Mouse (Mus musculus): ENCODE measurements around the gene Sncb.

Sncb gene

GRCm38 (mm10) chr13:54783235-54783634 is 16.8 kb upstream of the Sncb start:
- DNase-seq (ENCODE audit: low read depth) = no peak

- DNase-seq (ENCODE audit: low read depth) = no peak
Observed at GRCm38 (mm10) chr13:54781086-54781485, 14.7 kb upstream of the Sncb start.

- DNase-seq (ENCODE audit: low read depth) = no peak
Observed at GRCm38 (mm10) chr13:54780592-54780991, 14.2 kb upstream of the Sncb start.

GRCm38 (mm10) chr13:54767012-54767411 is 617 bp upstream of the Sncb start:
- no peak for DNase-seq (ENCODE audit: low read depth)

- no peak for DNase-seq (ENCODE audit: low read depth)
Observed at GRCm38 (mm10) chr13:54765281-54766191, 859 bp downstream of the Sncb start.

GRCm38 (mm10) chr13:54760906-54761305 is 5.5 kb downstream of the Sncb start:
- no peak for DNase-seq (ENCODE audit: low read depth)

GRCm38 (mm10) chr13:54760164-54760795 is 6.1 kb downstream of the Sncb start:
- no peak for DNase-seq (ENCODE audit: low read depth)

- DNase-seq (ENCODE audit: low read depth) = no peak
Observed at GRCm38 (mm10) chr13:54759496-54759895, 6.9 kb downstream of the Sncb start.

- no peak for DNase-seq (ENCODE audit: low read depth)
Observed at GRCm38 (mm10) chr13:54758756-54759470, 7.5 kb downstream of the Sncb start.

- peak; percentile 44 for DNase-seq (ENCODE audit: low read depth)
Observed at GRCm38 (mm10) chr13:54758045-54758755, 8.2 kb downstream of the Sncb start.

GRCm38 (mm10) chr13:54757093-54757830 is 9.1 kb downstream of the Sncb start:
- DNase-seq (ENCODE audit: low read depth) = no peak

GRCm38 (mm10) chr13:54756156-54756712 is 10.2 kb downstream of the Sncb start:
- DNase-seq (ENCODE audit: low read depth) = no peak

- DNase-seq (ENCODE audit: low read depth) = no peak
Observed at GRCm38 (mm10) chr13:54755201-54755830, 11.1 kb downstream of the Sncb start.

- DNase-seq (ENCODE audit: low read depth) = no peak
Observed at GRCm38 (mm10) chr13:54754169-54755080, 12.0 kb downstream of the Sncb start.

GRCm38 (mm10) chr13:54753733-54754132 is 12.7 kb downstream of the Sncb start:
- DNase-seq (ENCODE audit: low read depth) = no peak

GRCm38 (mm10) chr13:54752656-54753055 is 13.7 kb downstream of the Sncb start:
- DNase-seq (ENCODE audit: low read depth) = no peak

- peak; percentile 11 for DNase-seq (ENCODE audit: low read depth)
Observed at GRCm38 (mm10) chr13:54750699-54751098, 15.7 kb downstream of the Sncb start.

GRCm38 (mm10) chr13:54749864-54750411 is 16.5 kb downstream of the Sncb start, which contains the start of gene Gprin1:
TSS of gene Gprin1 (minus strand) at chr13:54749874.
- no peak for DNase-seq (ENCODE audit: low read depth)
